Mouse (Mus musculus) midbrain, embryonic 15.5 days (tissue): ENCODE measurements around the gene Idh3b. TPM values are rescaled to one million over a fixed set of nuclear protein-coding genes. Genes with fewer than 3 reads are reported as not detected.

Experiments
- ATAC-seq: fragments of 200-750 bp; cut with Nextera tagmentation; replicated peaks from 2 replicates; pipeline ENCODE4 v1.8.0; 2017; ENCODE audit warnings: moderate TSS enrichment
- H3K27ac ChIP-seq: fragments of 300-500 bp; sonication (generic); 2 replicates; pipeline ENCODE4 v1.5.1; 2015; ENCODE audit warnings: mild to moderate bottlenecking, inconsistent platforms
- H3K27me3 ChIP-seq: fragments of 300-500 bp; sonication (generic); replicated peaks from 2 replicates; pipeline ENCODE4 v1.6.1; 2015; ENCODE audit warnings: inconsistent platforms
- H3K36me3 ChIP-seq: fragments of 300-500 bp; sonication (generic); replicated peaks from 2 replicates; pipeline ENCODE4 v1.6.1; 2015; ENCODE audit warnings: inconsistent platforms
- H3K4me1 ChIP-seq: fragments of 300-500 bp; sonication (generic); 2 replicates; pipeline ENCODE4 v1.6.1; 2015; ENCODE audit warnings: inconsistent platforms
- H3K4me2 ChIP-seq: fragments of 300-500 bp; sonication (generic); 2 replicates; pipeline ENCODE4 v1.6.1; 2015; ENCODE audit warnings: inconsistent platforms, mild to moderate bottlenecking, moderate library complexity
- H3K4me3 ChIP-seq: fragments of 300-500 bp; sonication (generic); 2 replicates; pipeline ENCODE4 v1.5.1; 2015; ENCODE audit warnings: mild to moderate bottlenecking, inconsistent platforms
- H3K9ac ChIP-seq: fragments of 300-500 bp; sonication (generic); 2 replicates; pipeline ENCODE4 v1.6.1; 2015; ENCODE audit warnings: mild to moderate bottlenecking, inconsistent platforms
- H3K9me3 ChIP-seq: fragments of 300-500 bp; sonication (generic); 2 replicates; pipeline ENCODE4 v1.6.1; 2016; ENCODE audit warnings: inconsistent platforms
- WGBS: fragments of 180-500 bp; shearing (Covaris S2); methylation state at CpG from one replicate; pipeline ENCODE4 v1.1.7; 2015; ENCODE audit warnings: mixed read lengths; 5-methylcytosine and 5-hydroxymethylcytosine counted together
- polyA plus RNA-seq: library from polyadenylated mRNA; unstranded; fragments of >200 nt; fragmentation: Nextera tagmentation; extraction: Ambion mirVana; gene quantifications from 2 replicates; pipeline ENCODE4 v1.2.1, GENCODE M21; 2015

The Idh3b gene
- polyA plus RNA-seq, 1 experiment from 2014 or later, result 184 TPM

DNA sequence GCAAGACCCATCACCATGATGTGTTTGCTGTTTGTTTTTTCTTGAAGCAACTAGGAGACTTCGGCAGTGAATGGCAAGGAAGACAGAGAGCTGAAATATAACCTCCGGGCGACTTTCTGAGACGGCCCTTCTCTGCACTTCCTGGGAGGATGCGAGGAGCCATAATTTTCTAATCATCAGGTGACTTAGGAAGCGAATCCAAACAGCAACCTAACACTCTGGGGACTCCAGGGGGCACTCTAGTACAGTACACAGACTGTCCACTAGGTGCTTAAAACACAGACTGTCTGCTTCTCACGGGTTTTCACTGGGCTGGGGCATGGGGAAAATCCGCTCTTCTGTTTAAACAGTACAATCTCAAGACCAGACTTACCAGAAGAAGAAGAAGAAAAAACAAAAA is 7.1 kb upstream of the Idh3b start:
- Histone ChIP-seq H3K27me3 (no peaks in the 10 kb centered on the region; the same call in 1 of the 2 replicates), H3K36me3 (no peaks in the 10 kb centered on the region), H3K9ac (no peak overlapping the region), H3K4me3 (no peak overlapping the region), H3K4me2 (peak overlapping the region; percentile 25; the same call in 1 of the 2 replicates), H3K9me3 (no peaks in the 10 kb centered on the region), H3K4me1 (peaks cover 28% of the 10 kb centered on the region), H3K27ac (no peak overlapping the region)
- peak; percentile 46; the same call in 1 of the 2 replicates for ATAC-seq
- 13% methylated on average over 8 of the region's 8 CpGs for WGBS

DNA sequence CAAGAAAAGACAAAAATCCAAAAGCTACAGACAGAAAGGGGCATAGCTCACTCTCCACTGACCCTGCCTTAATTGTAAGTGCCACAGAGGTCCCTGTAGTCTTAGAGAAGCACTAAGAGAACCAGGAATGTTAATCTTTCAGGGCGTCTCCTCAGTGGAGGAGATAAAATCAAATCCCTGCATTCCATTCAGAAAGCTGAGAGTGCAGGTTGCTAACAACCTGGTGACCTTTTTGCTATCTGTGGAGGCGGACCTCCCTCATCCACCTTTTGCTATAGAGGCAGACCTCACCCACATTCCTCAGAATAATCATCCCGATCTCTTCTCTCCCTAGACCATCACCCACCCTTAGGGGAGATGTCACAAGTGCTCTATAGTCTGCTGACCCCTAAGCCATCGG is 4.7 kb upstream of the Idh3b start:
- 63% methylated on average over 4 of the region's 4 CpGs for WGBS
- H3K4me3 ChIP-seq, result no peak overlapping the region
- no peak overlapping the region for H3K9ac ChIP-seq
- H3K27ac ChIP-seq, result no peak overlapping the region
- peaks cover 20% of the 10 kb centered on the region for H3K4me1 ChIP-seq
- no peaks in the 10 kb centered on the region for H3K36me3 ChIP-seq
- H3K9me3 ChIP-seq, result no peaks in the 10 kb centered on the region
- H3K27me3 ChIP-seq, result no peaks in the 10 kb centered on the region; the same call in 1 of the 2 replicates
- H3K4me2 ChIP-seq, result no peak overlapping the region
- ATAC-seq, result no peak

DNA sequence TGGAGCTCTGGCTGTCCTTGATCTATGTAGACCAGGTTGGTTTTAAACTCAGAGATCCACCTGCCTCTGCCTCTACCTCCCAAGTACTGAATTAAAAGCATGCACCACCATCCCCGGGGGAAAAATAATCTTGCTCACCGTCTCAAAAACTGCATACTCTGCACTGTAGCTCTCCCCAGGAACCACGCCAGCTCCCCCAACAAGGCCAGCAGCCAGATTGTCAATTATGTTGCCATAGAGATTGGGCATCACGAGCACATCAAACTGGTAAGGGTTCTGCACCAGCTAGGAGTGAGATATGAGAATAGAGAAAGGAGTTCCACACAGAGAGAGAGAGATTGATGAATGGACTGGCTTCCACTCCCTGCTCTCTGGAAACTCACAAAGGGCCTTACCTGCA is 3.5 kb downstream of the Idh3b start:
- WGBS, result 76% methylated on average over 4 of the region's 4 CpGs
- H3K36me3 ChIP-seq, result peaks cover 50% of the 10 kb centered on the region
- H3K4me2 ChIP-seq, result no peak overlapping the region
- ATAC-seq, result no peak
- H3K4me3 ChIP-seq, result no peak overlapping the region
- H3K4me1 ChIP-seq, result peaks cover 29% of the 10 kb centered on the region
- H3K27ac ChIP-seq, result no peak overlapping the region
- H3K27me3 ChIP-seq, result no peaks in the 10 kb centered on the region
- no peaks in the 10 kb centered on the region for H3K9me3 ChIP-seq
- H3K9ac ChIP-seq, result no peak overlapping the region

DNA sequence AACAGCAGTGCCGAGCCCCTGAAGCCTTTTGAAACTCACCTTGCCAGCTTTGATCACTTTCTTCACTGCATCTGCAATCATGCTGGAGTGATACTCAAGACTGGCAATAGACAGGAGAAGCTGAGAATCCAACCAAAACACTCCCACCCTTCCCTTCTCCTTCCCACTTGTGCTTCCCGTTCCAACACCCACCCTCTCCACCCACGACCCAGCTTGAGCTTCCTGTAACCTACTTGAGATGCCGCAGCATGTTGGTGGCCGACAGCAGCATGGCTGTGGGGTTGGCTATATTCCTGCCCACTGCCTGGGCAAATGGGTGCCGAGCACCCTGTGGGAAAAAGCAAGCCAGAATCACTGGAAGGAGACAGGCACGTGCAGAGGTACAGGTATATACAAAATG is 4.1 kb downstream of the Idh3b start:
- Histone ChIP-seq H3K36me3 (peaks cover 55% of the 10 kb centered on the region), H3K27me3 (no peaks in the 10 kb centered on the region), H3K4me3 (no peak overlapping the region), H3K27ac (no peak overlapping the region), H3K9ac (no peak overlapping the region), H3K4me1 (peaks cover 35% of the 10 kb centered on the region), H3K9me3 (no peaks in the 10 kb centered on the region), H3K4me2 (no peak overlapping the region)
- no peak for ATAC-seq
- 66% methylated on average over 7 of the region's 7 CpGs for WGBS

DNA sequence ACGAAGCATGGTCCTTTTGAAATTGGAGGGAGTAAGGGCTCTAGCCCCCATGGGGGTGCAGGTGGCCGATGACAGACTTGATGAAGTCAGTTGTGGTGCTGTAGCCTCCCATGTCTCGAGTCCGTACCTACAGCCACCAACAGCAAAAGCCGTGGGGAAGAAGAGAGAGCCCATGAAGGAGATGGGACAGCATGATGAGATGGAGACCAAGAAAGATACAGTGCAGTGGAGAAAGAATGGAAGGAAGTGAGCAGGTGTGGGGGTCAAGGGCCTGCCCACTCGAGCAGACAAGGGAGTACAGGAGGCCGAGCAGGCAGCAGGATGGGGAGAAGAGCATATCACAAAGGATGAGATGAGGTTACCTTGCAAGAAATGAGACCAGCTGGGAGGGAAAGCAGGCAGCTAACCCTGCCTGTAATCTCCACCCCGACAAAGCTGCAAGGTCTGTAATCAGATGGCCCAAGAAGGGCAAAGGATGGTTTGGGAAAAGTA is 4.7 kb downstream of the Idh3b start:
- no peak overlapping the region for H3K4me2 ChIP-seq
- H3K27me3 ChIP-seq, result no peaks in the 10 kb centered on the region
- H3K9ac ChIP-seq, result no peak overlapping the region
- H3K9me3 ChIP-seq, result no peaks in the 10 kb centered on the region
- H3K36me3 ChIP-seq, result peaks cover 55% of the 10 kb centered on the region
- no peak for ATAC-seq
- no peak overlapping the region for H3K27ac ChIP-seq
- peaks cover 33% of the 10 kb centered on the region for H3K4me1 ChIP-seq
- no peak overlapping the region for H3K4me3 ChIP-seq
- 44% methylated on average over 8 of the region's 8 CpGs for WGBS

DNA sequence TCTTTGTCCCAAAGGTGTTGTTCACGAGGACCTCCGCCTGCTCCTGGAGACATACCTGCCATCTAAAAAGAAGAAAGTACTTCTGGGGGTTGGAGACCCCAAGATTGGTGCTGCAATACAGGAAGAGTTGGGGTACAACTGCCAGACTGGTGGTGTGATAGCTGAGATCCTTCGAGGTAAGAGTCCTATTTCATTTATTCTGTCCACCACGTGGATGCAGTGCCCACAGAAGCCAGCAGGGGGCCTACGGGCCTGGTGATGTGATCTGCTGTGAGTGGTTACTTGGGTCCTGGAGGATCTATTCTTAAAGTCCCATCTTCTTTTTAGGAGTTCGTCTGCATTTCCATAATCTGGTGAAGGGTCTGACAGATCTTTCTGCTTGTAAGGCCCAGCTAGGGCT is 8.7 kb downstream of the Idh3b start:
- H3K9me3 ChIP-seq, result no peaks in the 10 kb centered on the region
- H3K4me3 ChIP-seq, result peak overlapping the region; percentile 96
- peak overlapping the region; percentile 86 for H3K4me2 ChIP-seq
- no peak for ATAC-seq
- H3K36me3 ChIP-seq, result peaks cover 47% of the 10 kb centered on the region
- H3K27me3 ChIP-seq, result no peaks in the 10 kb centered on the region
- H3K27ac ChIP-seq, result no peak overlapping the region
- WGBS, result 44% methylated on average over 6 of the region's 6 CpGs
- no peak overlapping the region for H3K9ac ChIP-seq
- peaks cover 32% of the 10 kb centered on the region for H3K4me1 ChIP-seq

DNA sequence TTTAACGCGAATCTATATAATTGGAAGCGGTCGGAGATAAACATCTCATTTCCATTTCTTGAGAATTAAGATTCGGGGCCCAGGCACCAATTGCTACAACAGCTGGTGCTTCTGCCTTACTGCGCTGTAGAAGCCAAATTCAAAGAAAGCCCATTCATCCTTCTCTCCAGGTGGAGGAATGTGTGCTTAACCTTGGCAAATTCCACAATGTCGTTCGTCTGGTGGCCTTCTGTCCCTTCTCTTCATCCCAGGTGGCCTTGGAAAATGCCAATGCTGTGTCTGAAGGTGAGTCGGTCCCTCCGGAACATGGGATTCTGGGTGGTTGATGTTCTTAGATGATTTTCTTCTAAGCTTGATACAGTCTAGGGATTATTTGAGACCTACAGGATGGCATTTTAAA is 9.5 kb downstream of the Idh3b start:
- Histone ChIP-seq H3K36me3 (peaks cover 39% of the 10 kb centered on the region), H3K27me3 (no peaks in the 10 kb centered on the region), H3K27ac (peak overlapping the region; percentile 94), H3K4me2 (peak overlapping the region; percentile 86), H3K9ac (peak overlapping the region; percentile 92), H3K4me3 (peak overlapping the region; percentile 96), H3K4me1 (peaks cover 32% of the 10 kb centered on the region), H3K9me3 (no peaks in the 10 kb centered on the region)
- under 1% methylated on average over 10 of the region's 10 CpGs for WGBS
- peak; percentile 4; the same call in 1 of the 2 replicates for ATAC-seq

DNA sequence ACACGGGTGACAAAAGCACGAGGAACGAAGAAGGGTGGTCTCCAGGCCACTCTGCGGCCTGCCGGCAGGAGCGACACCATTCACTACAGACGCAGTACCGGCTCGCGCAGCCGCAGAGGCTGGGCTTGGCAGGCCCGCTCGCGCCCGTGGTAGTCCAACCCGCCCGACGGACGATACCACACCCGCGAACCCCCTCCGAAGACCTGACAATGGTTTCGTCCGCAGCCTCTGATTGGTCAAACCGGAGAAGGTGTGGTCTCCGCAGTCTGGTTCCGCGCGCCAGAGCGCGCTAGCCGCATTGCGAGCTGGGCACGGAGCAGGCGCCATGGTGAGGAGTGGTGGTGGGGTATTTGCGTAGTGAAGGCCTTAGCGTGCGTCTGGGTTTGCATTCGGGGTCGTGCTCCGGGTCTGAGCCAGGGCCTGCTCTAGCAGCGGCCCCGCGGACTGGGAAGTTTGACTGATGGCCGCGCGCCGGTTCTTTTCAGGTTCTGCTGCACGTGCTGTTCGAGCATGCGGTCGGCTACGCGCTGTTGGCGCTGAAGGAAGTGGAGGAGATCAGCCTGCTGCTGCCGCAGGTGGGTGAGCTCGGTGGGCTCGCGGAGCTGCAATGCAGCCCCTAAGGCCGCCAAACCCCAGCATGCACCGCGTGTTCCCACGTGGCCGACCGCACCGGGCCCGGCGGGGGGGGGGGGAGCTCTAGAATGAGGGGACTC is 10.0 kb downstream of the Idh3b start, which contains the start of gene Nop56:
Gene Nop56, plus strand, starts transcription at position 282 of the 713 bp plus-strand sequence.
- Histone ChIP-seq H3K9me3 (no peaks in the 10 kb centered on the region), H3K4me3 (peak within 1 kb of the TSS; percentile 96), H3K27ac (peak within 1 kb of the TSS; percentile 94), H3K4me1 (peaks cover 32% of the 10 kb centered on the region), H3K9ac (peak within 1 kb of the TSS; percentile 92), H3K4me2 (peak within 1 kb of the TSS; percentile 86), H3K36me3 (peaks cover 35% of the 10 kb centered on the region), H3K27me3 (no peaks in the 10 kb centered on the region)
- ATAC-seq, result peak; percentile 97
- WGBS, result under 1% methylated on average over 65 of the region's 68 CpGs

DNA sequence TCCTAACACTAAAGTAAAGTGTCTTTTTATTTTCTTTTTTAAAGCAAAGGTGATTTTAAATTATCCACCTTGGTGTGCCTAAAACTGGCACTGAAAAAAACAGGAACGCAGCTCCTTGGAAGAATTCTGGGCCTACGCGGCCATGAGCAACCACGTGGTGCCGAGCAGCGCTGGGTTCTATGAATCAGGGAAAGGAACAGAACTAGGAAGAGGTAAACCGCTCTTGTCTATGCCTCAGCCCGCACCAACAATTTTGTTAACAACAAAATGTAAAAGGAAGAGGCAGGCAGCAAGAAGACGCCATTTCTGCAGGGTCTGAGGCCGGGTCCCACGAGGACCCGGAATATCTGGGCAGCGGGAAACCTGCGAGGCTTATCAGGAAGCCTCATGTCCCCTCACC is 10.6 kb downstream of the Idh3b start:
- Histone ChIP-seq H3K4me3 (peak overlapping the region; percentile 96), H3K4me2 (peak overlapping the region; percentile 86), H3K27me3 (no peaks in the 10 kb centered on the region), H3K36me3 (peaks cover 32% of the 10 kb centered on the region), H3K27ac (peak overlapping the region; percentile 87), H3K4me1 (peaks cover 32% of the 10 kb centered on the region), H3K9me3 (no peaks in the 10 kb centered on the region), H3K9ac (peak overlapping the region; percentile 62)
- WGBS, result under 1% methylated on average over 14 of the region's 14 CpGs
- peak; percentile 44 for ATAC-seq

DNA sequence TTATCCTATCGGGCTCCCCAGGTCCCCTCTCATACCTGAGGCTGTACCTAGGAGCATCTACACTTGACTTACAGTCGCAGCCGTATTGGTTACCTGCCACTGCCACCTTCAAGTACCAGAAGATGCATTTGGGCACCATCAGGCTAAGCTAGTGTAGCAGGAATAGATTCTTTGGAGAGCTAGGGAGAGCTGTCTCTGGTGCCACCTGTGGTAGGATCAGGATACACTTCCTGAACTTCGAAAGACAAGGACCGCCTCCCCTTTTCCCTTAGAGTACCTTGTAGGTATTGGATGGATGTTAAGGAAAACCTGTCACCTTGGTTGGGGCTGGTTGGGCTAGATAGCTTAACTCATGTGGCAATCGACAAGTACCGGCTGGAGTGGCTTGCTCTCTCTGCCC is 16.3 kb downstream of the Idh3b start:
- Histone ChIP-seq H3K27ac (no peak overlapping the region), H3K4me3 (no peak overlapping the region), H3K9me3 (no peaks in the 10 kb centered on the region), H3K36me3 (no peaks in the 10 kb centered on the region), H3K27me3 (no peaks in the 10 kb centered on the region), H3K4me2 (no peak overlapping the region), H3K9ac (no peak overlapping the region), H3K4me1 (peaks cover 3% of the 10 kb centered on the region)
- ATAC-seq, result no peak
- 72% methylated on average over 7 of the region's 7 CpGs for WGBS

DNA sequence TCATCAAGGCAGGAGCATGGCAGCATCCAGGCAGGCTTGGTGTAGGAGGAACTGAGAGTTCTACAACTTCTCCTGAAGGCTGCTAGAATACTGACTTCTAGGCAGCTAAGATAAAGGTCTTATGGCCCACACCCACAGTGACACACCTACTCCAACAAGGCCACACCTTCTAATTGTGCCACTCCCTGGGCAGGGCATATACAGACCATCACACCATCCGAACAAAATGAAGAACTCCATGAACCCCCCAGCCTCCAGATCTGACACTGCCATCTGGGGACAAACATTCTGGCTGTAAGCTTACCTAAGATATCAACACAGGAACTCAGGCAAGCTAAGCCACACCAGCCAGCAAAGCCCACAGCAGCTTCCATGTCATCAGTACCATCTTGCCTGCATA is 18.8 kb downstream of the Idh3b start:
- Histone ChIP-seq H3K4me1 (no peaks in the 10 kb centered on the region), H3K4me2 (no peak overlapping the region), H3K36me3 (no peaks in the 10 kb centered on the region), H3K4me3 (no peak overlapping the region), H3K9ac (no peak overlapping the region), H3K9me3 (no peaks in the 10 kb centered on the region), H3K27me3 (no peaks in the 10 kb centered on the region), H3K27ac (no peak overlapping the region)
- no peak for ATAC-seq
- 91% methylated on average over 1 of the region's 1 CpGs for WGBS

DNA sequence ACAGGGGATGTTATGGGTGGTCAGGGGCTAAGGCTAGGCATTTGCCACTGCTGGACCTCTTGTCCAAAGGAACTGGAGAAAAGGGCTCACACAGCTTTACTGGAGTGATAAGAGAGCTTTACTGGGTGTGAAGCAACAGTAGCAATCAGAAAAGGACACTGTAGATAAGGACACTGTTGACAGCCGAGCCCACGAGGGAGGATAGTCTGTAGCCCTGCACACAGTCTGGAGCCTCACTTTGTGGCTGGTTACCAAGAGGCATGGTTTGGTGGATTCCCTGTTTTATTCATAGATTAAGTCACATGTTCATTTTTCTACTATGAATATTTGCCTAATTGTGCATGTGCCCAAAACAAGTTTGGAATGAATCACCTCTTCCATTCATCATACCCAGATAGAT is 21.9 kb downstream of the Idh3b start:
- H3K27ac ChIP-seq, result no peak overlapping the region
- H3K4me1 ChIP-seq, result no peaks in the 10 kb centered on the region
- H3K4me3 ChIP-seq, result no peak overlapping the region
- H3K4me2 ChIP-seq, result no peak overlapping the region
- WGBS, result 86% methylated on average over 2 of the region's 2 CpGs
- H3K36me3 ChIP-seq, result no peaks in the 10 kb centered on the region
- H3K9me3 ChIP-seq, result no peaks in the 10 kb centered on the region
- no peak for ATAC-seq
- no peaks in the 10 kb centered on the region for H3K27me3 ChIP-seq
- H3K9ac ChIP-seq, result no peak overlapping the region

DNA sequence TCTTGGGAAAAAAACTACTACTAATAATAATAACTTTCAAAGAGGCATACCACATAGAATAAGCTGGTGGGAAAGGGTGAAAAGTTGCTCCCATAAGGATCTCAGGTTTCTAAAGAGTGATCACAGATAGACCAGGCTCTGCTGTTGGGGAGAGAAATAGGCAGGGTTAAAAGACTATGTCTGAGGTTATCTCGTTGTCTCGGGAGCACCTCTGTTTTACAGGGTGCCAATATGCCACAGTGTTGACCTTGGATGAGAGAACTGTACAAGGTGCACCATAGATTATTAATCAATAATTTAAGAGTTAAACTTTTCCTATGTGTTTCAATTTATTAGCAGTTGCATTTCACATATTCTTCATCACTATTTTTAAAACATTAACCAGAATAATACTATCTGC is 22.4 kb downstream of the Idh3b start:
- H3K9me3 ChIP-seq, result no peaks in the 10 kb centered on the region
- no peak overlapping the region for H3K9ac ChIP-seq
- ATAC-seq, result no peak
- 93% methylated on average over 2 of the region's 2 CpGs for WGBS
- no peaks in the 10 kb centered on the region for H3K4me1 ChIP-seq
- no peak overlapping the region for H3K4me3 ChIP-seq
- H3K27ac ChIP-seq, result no peak overlapping the region
- no peaks in the 10 kb centered on the region for H3K36me3 ChIP-seq
- H3K4me2 ChIP-seq, result no peak overlapping the region
- H3K27me3 ChIP-seq, result no peaks in the 10 kb centered on the region
